Mouse (Mus musculus): ENCODE results near the gene 3110082J24Rik. TPM values are rescaled to one million over a fixed set of nuclear protein-coding genes. Genes with fewer than 3 reads are reported as not detected.

3110082J24Rik gene
- polyA plus RNA-seq, 1 experiment from 2014 or later = 0.62 TPM

DNA sequence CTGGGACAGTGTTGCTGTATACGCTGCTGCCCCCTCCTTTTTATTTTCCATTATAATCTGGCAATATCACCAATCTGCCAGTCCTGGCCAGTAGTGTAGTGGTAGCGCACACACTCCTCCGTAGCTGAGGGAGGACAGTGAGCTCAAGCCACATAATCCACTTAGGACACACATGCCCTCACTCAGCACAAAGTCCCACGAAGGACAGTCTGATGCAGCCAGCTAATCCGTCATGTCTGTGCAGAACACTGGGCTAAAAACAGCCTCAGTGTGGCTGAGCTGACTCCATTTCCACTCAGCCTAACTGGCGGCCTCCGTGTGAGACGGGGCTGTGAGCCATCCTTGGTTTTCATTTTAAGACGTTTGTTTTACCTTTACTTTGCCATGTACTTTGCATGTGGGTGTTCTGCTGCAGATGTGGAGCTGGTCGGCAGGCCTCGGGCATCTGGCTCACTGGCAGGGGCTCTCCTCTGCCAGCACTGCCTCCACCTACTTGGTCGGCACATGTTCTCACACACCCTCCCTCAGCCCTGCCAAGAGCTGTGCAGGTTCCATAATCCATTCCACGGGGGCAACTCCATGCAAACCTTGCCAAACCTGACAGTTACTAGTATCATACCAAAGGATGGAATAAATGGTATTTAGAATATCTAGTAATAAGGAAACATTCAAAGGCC lies 22.2 kb upstream of the 3110082J24Rik start:
- 91% methylated on average over 13 of the region's 13 CpGs for WGBS
- H3K27ac ChIP-seq (replicated peaks; ENCODE audit: low read depth, low read length) = no peak overlapping the region
- no peaks in the 10 kb centered on the region for H3K4me1 ChIP-seq (ENCODE audit: control insufficient read depth, insufficient read depth, low read length)
- DNase-seq (ENCODE audit: low spot score) (no peak), ATAC-seq (replicated peaks; ENCODE audit: insufficient number of reproducible peaks, low FRiP score, low TSS enrichment, low read depth) (no peak)
- no peaks in the 10 kb centered on the region for H3K27me3 ChIP-seq (ENCODE audit: control insufficient read depth, insufficient read depth, low read length)
- H3K9me3 ChIP-seq (replicated peaks; ENCODE audit: control insufficient read depth, low read length) = no peaks in the 10 kb centered on the region
- peaks cover 9% of the 10 kb centered on the region for H3K36me3 ChIP-seq (replicated peaks; ENCODE audit: control insufficient read depth, insufficient read depth, low read depth, low read length)
- no peak overlapping the region for H3K9ac ChIP-seq (replicated peaks; ENCODE audit: low read length)
- no peak overlapping the region for H3K4me3 ChIP-seq (ENCODE audit: low read depth, low read length)
- no peak overlapping the region for H3K4me2 ChIP-seq (ENCODE audit: low read depth, low read length)

DNA sequence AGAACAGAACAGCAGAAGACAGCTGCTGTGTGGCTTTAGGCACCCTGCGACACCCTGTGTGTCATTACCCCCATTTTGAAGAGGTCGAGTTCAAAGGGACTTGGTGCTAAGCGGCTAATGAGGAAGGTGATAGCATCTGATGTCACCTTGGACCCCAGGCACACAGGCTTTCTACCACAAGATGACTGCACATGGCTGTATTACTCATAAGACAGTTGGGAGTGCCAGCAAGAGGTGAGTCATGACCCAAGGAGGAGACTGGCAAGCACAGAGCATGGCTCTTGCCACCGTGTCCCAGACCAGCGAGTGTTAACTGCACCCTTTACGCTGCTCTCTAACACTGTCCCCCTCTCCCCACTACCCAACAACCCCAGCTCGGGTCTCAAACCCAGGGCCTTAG lies 20.9 kb upstream of the 3110082J24Rik start:
- Histone ChIP-seq H3K4me1 (ENCODE audit: control insufficient read depth, insufficient read depth, low read length) (no peaks in the 10 kb centered on the region), H3K4me2 (ENCODE audit: low read depth, low read length) (no peak overlapping the region), H3K9ac (replicated peaks; ENCODE audit: low read length) (no peak overlapping the region), H3K9me3 (replicated peaks; ENCODE audit: control insufficient read depth, low read length) (no peaks in the 10 kb centered on the region), H3K36me3 (replicated peaks; ENCODE audit: control insufficient read depth, insufficient read depth, low read depth, low read length) (peaks cover 14% of the 10 kb centered on the region), H3K4me3 (ENCODE audit: low read depth, low read length) (no peak overlapping the region), H3K27ac (replicated peaks; ENCODE audit: low read depth, low read length) (no peak overlapping the region), H3K27me3 (ENCODE audit: control insufficient read depth, insufficient read depth, low read length) (no peaks in the 10 kb centered on the region)
- DNase-seq (ENCODE audit: low spot score) (no peak), ATAC-seq (replicated peaks; ENCODE audit: insufficient number of reproducible peaks, low FRiP score, low TSS enrichment, low read depth) (no peak)
- WGBS = 87% methylated on average over 7 of the region's 7 CpGs

DNA sequence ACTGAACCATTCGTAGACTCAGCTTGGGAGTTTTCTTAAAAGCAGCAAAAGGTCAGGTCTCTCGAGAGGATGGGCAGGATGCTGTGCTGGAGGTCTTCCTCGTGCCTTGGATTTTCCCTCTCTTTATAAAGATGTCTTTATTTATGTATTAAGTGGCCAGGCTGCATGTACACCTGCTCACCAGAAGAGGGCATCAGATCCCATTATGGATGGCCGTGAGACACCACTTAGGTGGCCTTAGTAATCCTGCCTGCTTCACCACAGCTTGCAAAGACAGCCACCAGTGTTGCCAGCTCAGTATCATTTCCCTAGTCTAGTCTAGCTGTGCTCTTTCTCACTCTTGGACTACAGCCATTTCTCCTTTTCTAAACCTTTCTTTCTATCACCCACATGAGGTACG lies 19.7 kb upstream of the 3110082J24Rik start:
- 43% methylated on average over 5 of the region's 5 CpGs for WGBS
- DNase-seq (ENCODE audit: low spot score) (peak; percentile 68), ATAC-seq (replicated peaks; ENCODE audit: insufficient number of reproducible peaks, low FRiP score, low TSS enrichment, low read depth) (no peak)
- H3K27ac ChIP-seq (replicated peaks; ENCODE audit: low read depth, low read length) = no peak overlapping the region
- no peak overlapping the region for H3K4me3 ChIP-seq (ENCODE audit: low read depth, low read length)
- peaks cover 14% of the 10 kb centered on the region for H3K36me3 ChIP-seq (replicated peaks; ENCODE audit: control insufficient read depth, insufficient read depth, low read depth, low read length)
- H3K27me3 ChIP-seq (ENCODE audit: control insufficient read depth, insufficient read depth, low read length) = no peaks in the 10 kb centered on the region
- no peaks in the 10 kb centered on the region for H3K9me3 ChIP-seq (replicated peaks; ENCODE audit: control insufficient read depth, low read length)
- no peak overlapping the region for H3K4me2 ChIP-seq (ENCODE audit: low read depth, low read length)
- no peak overlapping the region for H3K9ac ChIP-seq (replicated peaks; ENCODE audit: low read length)
- no peaks in the 10 kb centered on the region for H3K4me1 ChIP-seq (ENCODE audit: control insufficient read depth, insufficient read depth, low read length)

DNA sequence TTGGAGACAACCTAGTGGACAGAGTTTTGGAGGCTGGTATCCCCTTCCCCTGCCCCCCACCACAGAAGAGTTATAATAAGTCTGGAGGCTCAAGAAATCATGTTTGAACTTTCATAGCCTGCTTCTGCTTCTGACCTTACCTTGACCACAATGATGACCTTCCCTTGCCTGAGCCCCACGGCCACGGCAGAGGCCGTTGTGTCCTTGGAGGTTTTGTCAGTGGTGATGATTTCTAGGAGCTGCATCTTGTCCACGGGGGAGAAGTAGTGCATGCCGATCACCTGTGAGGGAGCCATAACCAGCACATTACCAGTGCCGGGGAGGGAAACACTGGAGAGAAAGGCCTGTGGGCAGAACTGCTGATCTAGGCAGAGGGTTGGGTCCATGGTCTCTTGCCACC lies 16.6 kb upstream of the 3110082J24Rik start:
- WGBS = 89% methylated on average over 6 of the region's 6 CpGs
- DNase-seq (ENCODE audit: low spot score) (no peak), ATAC-seq (replicated peaks; ENCODE audit: insufficient number of reproducible peaks, low FRiP score, low TSS enrichment, low read depth) (no peak)
- H3K27me3 ChIP-seq (ENCODE audit: control insufficient read depth, insufficient read depth, low read length) = no peaks in the 10 kb centered on the region
- no peak overlapping the region for H3K4me2 ChIP-seq (ENCODE audit: low read depth, low read length)
- H3K36me3 ChIP-seq (replicated peaks; ENCODE audit: control insufficient read depth, insufficient read depth, low read depth, low read length) = peaks cover 14% of the 10 kb centered on the region
- no peaks in the 10 kb centered on the region for H3K9me3 ChIP-seq (replicated peaks; ENCODE audit: control insufficient read depth, low read length)
- no peaks in the 10 kb centered on the region for H3K4me1 ChIP-seq (ENCODE audit: control insufficient read depth, insufficient read depth, low read length)
- no peak overlapping the region for H3K4me3 ChIP-seq (ENCODE audit: low read depth, low read length)
- H3K27ac ChIP-seq (replicated peaks; ENCODE audit: low read depth, low read length) = no peak overlapping the region
- H3K9ac ChIP-seq (replicated peaks; ENCODE audit: low read length) = no peak overlapping the region

DNA sequence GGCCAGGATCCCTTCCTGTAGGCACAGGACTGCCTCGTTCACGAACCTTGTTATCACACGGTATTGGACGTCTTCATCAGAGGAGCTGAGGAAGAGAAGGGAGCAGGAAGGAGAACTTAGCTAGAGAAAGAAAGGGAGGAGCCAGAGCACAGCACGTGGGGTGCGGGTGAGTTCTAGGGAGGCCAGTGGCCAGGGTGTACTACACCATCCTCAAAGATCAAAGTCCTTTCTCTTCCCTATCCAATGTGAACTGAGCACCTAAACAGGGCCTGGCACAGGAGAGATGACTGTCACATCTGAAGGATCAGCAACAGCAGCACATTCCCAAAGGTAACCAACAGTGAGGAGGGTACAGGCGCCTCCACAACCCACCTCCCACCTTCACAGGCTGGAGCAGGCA lies 14.2 kb upstream of the 3110082J24Rik start:
- H3K9me3 ChIP-seq (replicated peaks; ENCODE audit: control insufficient read depth, low read length) = no peaks in the 10 kb centered on the region
- ATAC-seq (replicated peaks; ENCODE audit: insufficient number of reproducible peaks, low FRiP score, low TSS enrichment, low read depth) (no peak), DNase-seq (ENCODE audit: low spot score) (no peak)
- 88% methylated on average over 7 of the region's 7 CpGs for WGBS
- no peak overlapping the region for H3K4me3 ChIP-seq (ENCODE audit: low read depth, low read length)
- no peak overlapping the region for H3K4me2 ChIP-seq (ENCODE audit: low read depth, low read length)
- no peaks in the 10 kb centered on the region for H3K4me1 ChIP-seq (ENCODE audit: control insufficient read depth, insufficient read depth, low read length)
- no peak overlapping the region for H3K27ac ChIP-seq (replicated peaks; ENCODE audit: low read depth, low read length)
- H3K9ac ChIP-seq (replicated peaks; ENCODE audit: low read length) = no peak overlapping the region
- peaks cover 14% of the 10 kb centered on the region for H3K36me3 ChIP-seq (replicated peaks; ENCODE audit: control insufficient read depth, insufficient read depth, low read depth, low read length)
- no peaks in the 10 kb centered on the region for H3K27me3 ChIP-seq (ENCODE audit: control insufficient read depth, insufficient read depth, low read length)

DNA sequence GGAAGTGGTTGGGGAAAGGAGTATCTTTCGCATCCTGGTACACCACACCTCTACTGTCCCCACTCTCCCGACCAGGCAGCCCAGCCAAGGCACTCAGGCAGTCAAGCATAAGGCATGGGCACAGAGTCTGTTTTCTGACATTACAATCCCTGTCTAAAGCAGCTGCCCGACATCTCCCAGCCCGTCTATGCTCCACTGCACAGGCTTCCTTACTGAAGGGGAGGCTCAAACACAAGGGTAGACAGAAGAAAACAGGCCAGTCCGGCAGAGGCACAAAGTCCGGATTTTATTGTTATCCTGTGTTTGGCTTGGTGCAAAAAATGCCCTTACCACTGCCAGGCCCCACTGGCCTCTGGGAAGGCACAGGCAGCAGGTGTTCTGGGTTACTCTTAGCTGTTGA lies 13.3 kb upstream of the 3110082J24Rik start:
- 91% methylated on average over 6 of the region's 6 CpGs for WGBS

DNA sequence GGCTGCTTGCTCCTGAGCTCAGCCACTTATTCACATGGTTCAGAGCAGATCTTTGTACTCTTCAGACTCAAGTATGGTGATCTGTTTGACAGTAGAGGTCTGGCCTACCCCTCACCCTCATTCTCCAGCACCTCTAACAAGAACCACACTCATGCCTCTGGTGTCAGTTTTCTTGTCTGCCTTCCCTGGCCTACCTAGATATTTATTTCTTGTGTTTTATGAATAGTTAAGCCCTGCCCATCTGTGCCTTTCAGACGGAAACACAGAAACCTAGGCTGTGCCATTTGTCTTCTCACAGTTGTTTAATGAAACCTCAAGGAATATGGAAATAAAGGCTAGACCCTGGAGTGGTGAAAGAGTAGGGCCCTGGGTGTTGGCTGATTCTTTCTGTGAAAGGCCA lies 12.1 kb upstream of the 3110082J24Rik start:
- ATAC-seq (replicated peaks; ENCODE audit: insufficient number of reproducible peaks, low FRiP score, low TSS enrichment, low read depth) = no peak
- Histone ChIP-seq H3K9me3 (replicated peaks; ENCODE audit: control insufficient read depth, low read length) (no peaks in the 10 kb centered on the region), H3K27me3 (ENCODE audit: control insufficient read depth, insufficient read depth, low read length) (peaks cover 8% of the 10 kb centered on the region; the same call in 1 of the 2 replicates), H3K27ac (replicated peaks; ENCODE audit: low read depth, low read length) (no peak overlapping the region), H3K4me2 (ENCODE audit: low read depth, low read length) (no peak overlapping the region), H3K36me3 (replicated peaks; ENCODE audit: control insufficient read depth, insufficient read depth, low read depth, low read length) (peaks cover 11% of the 10 kb centered on the region), H3K4me1 (ENCODE audit: control insufficient read depth, insufficient read depth, low read length) (no peaks in the 10 kb centered on the region; the same call in 1 of the 2 replicates), H3K4me3 (ENCODE audit: low read depth, low read length) (no peak overlapping the region), H3K9ac (replicated peaks; ENCODE audit: low read length) (no peak overlapping the region)
- 74% methylated on average over 1 of the region's 1 CpGs for WGBS
- no peak for DNase-seq (ENCODE audit: low spot score)

More for the DNA sequence above, 13.3 kb upstream of the 3110082J24Rik start:
- no peaks in the 10 kb centered on the region for H3K9me3 ChIP-seq (replicated peaks; ENCODE audit: control insufficient read depth, low read length)
- peaks cover 11% of the 10 kb centered on the region for H3K36me3 ChIP-seq (replicated peaks; ENCODE audit: control insufficient read depth, insufficient read depth, low read depth, low read length)
- H3K9ac ChIP-seq (replicated peaks; ENCODE audit: low read length) = no peak overlapping the region
- H3K4me2 ChIP-seq (ENCODE audit: low read depth, low read length) = no peak overlapping the region
- H3K4me1 ChIP-seq (ENCODE audit: control insufficient read depth, insufficient read depth, low read length) = no peaks in the 10 kb centered on the region
- ATAC-seq (replicated peaks; ENCODE audit: insufficient number of reproducible peaks, low FRiP score, low TSS enrichment, low read depth) (no peak), DNase-seq (ENCODE audit: low spot score) (no peak)
- H3K27me3 ChIP-seq (ENCODE audit: control insufficient read depth, insufficient read depth, low read length) = no peaks in the 10 kb centered on the region
- H3K27ac ChIP-seq (replicated peaks; ENCODE audit: low read depth, low read length) = no peak overlapping the region
- no peak overlapping the region for H3K4me3 ChIP-seq (ENCODE audit: low read depth, low read length)

DNA sequence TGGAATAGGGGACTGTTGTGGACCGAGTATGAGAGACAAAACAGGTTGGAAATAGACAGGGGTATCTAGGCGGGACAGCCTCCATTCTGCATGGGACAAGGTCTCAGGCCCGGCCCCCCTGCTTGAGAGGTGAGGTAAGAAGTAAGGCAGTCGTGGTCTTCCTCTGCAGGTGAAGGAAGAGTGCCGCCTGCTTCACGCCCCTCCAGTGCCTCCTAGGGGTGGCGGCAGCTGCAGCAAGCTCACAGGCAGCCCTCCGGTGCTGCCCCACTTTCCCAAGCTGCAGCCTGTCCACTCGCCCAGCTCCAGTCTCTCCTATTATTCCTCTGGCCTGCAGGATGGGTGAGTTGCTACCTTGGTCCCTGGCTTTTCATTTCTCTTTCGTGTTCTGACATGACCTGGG lies 9.8 kb upstream of the 3110082J24Rik start:
- H3K4me1 ChIP-seq (ENCODE audit: control insufficient read depth, insufficient read depth, low read length) = peaks cover 6% of the 10 kb centered on the region; the same call in 1 of the 2 replicates
- ATAC-seq (replicated peaks; ENCODE audit: insufficient number of reproducible peaks, low FRiP score, low TSS enrichment, low read depth) (no peak), DNase-seq (ENCODE audit: low spot score) (no peak)
- H3K9me3 ChIP-seq (replicated peaks; ENCODE audit: control insufficient read depth, low read length) = no peaks in the 10 kb centered on the region
- H3K9ac ChIP-seq (replicated peaks; ENCODE audit: low read length) = no peak overlapping the region
- no peak overlapping the region for H3K4me2 ChIP-seq (ENCODE audit: low read depth, low read length)
- H3K27me3 ChIP-seq (ENCODE audit: control insufficient read depth, insufficient read depth, low read length) = peaks cover 13% of the 10 kb centered on the region; the same call in 1 of the 2 replicates
- H3K4me3 ChIP-seq (ENCODE audit: low read depth, low read length) = no peak overlapping the region
- 23% methylated on average over 10 of the region's 10 CpGs for WGBS
- H3K27ac ChIP-seq (replicated peaks; ENCODE audit: low read depth, low read length) = no peak overlapping the region
- peaks cover 4% of the 10 kb centered on the region for H3K36me3 ChIP-seq (replicated peaks; ENCODE audit: control insufficient read depth, insufficient read depth, low read depth, low read length)
